Mouse (Mus musculus): Measurements from ENCODE around the gene Defa2. TPM values are rescaled to one million over a fixed set of nuclear protein-coding genes. Genes with fewer than 3 reads are reported as not detected.
"Not testable (repeated sequence)": the region's sequence is repeated elsewhere in the genome, so short reads cannot be mapped to it uniquely, and the experiment has no call there.

Defa2 gene
- not detected in 2 replicates for polyA plus RNA-seq (2012; rRNA removed)

- not testable (repeated sequence) for H3K4me1 ChIP-seq (replicated peaks; ENCODE audit: control insufficient read depth, insufficient read depth, low read length); H3K27ac ChIP-seq (ENCODE audit: control insufficient read depth, insufficient read depth, low read length); H3K36me3 ChIP-seq (ENCODE audit: control insufficient read depth, insufficient read depth, low read length); H3K27me3 ChIP-seq (ENCODE audit: control insufficient read depth, insufficient read depth, low read length); DNase-seq; H3K4me3 ChIP-seq (ENCODE audit: control insufficient read depth, insufficient read depth, low read length)
- WGBS, result 20% methylated on average over 1 of the region's 2 CpGs
Observed at GRCm38 (mm10) chr8:21378215-21378614, at the start of gene Defa2. Defa2 (plus strand) TSS chr8:21378515.

DNA sequence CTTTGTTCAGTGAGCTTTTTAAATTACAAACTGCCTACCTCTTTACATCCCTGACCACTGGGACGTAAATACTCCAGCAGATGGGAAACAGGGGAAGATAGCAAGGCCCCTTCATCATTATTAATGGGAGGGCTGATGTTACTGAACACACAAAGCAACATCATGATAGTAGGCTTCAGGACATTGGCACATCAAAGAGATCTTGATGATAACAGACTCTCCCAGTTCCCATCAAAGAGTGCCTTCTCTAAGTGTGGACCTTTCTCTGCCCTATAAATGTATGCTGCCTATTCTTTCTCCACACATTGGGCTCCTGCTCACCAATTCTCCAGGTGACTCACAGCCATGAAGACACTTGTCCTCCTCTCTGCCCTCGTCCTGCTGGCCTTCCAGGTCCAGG is 13.2 kb downstream of the Defa2 start, which contains the start of gene Defa33:
Gene Defa33, plus strand, starts transcription at position 301 of the 400 bp plus-strand sequence.
- H3K4me1 ChIP-seq (replicated peaks; ENCODE audit: control insufficient read depth, insufficient read depth, low read length); H3K4me3 ChIP-seq (ENCODE audit: control insufficient read depth, insufficient read depth, low read length); DNase-seq; H3K27me3 ChIP-seq (ENCODE audit: control insufficient read depth, insufficient read depth, low read length); H3K36me3 ChIP-seq (ENCODE audit: control insufficient read depth, insufficient read depth, low read length); H3K27ac ChIP-seq (ENCODE audit: control insufficient read depth, insufficient read depth, low read length): not testable (repeated sequence)
- WGBS, result no CpG with 5 or more reads among the region's 2 CpGs

DNA sequence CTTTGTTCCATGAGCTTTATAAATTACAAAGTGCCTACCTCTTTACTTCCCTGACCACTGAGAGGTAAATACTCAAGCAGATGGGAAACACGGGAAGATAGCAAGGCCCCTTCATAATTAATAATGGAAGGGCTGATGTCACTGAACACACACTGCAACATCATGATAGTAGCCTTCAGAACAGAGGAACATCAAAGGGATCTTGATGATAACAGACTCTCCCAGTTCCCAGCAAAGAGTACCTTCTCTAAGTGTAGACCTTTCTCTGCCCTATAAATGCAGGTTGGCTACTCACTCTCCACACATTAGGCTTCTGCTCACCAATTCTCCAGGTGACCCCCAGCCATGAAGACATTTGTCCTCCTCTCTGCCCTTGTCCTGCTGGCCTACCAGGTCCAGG is 48.8 kb downstream of the Defa2 start, which contains the start of gene Defa36:
Gene Defa36, plus strand, starts transcription at position 301 of the 400 bp plus-strand sequence.
- not testable (repeated sequence) for H3K36me3 ChIP-seq (ENCODE audit: control insufficient read depth, insufficient read depth, low read length); H3K27ac ChIP-seq (ENCODE audit: control insufficient read depth, insufficient read depth, low read length); H3K27me3 ChIP-seq (ENCODE audit: control insufficient read depth, insufficient read depth, low read length); H3K4me1 ChIP-seq (replicated peaks; ENCODE audit: control insufficient read depth, insufficient read depth, low read length); H3K4me3 ChIP-seq (ENCODE audit: control insufficient read depth, insufficient read depth, low read length); DNase-seq
- WGBS, result no CpG with 5 or more reads among the region's 1 CpGs

Other genes starting within 250 kb of the Defa2 start
- not detected in 2 replicates for gene Defa30, start 243.9 kb upstream of the Defa2 start, polyA plus RNA-seq (2012; rRNA removed)
- gene Defa22, start 216.2 kb upstream of the Defa2 start, polyA plus RNA-seq (2012; rRNA removed), result 0.39 TPM in 1 of 2 replicates, not detected in the other
- not detected in 2 replicates for gene Defa31, start 186.9 kb upstream of the Defa2 start, polyA plus RNA-seq (2012; rRNA removed)
- gene Gm15293, start 177.0 kb upstream of the Defa2 start, polyA plus RNA-seq (2012; rRNA removed), result not detected in 2 replicates
- gene Gm15292, start 128.8 kb upstream of the Defa2 start, polyA plus RNA-seq (2012; rRNA removed), result not detected in 2 replicates
- not detected in 2 replicates for gene Defa27, start 63.0 kb upstream of the Defa2 start, polyA plus RNA-seq (2012; rRNA removed)
- gene Defa29, start 51.5 kb upstream of the Defa2 start, polyA plus RNA-seq (2012; rRNA removed), result 0.62 TPM in 1 of 2 replicates, not detected in the other
- not detected in 2 replicates for gene Defa33, start 13.3 kb downstream of the Defa2 start, polyA plus RNA-seq (2012; rRNA removed)
- not detected in 2 replicates for gene Defa36, start 48.9 kb downstream of the Defa2 start, polyA plus RNA-seq (2012; rRNA removed)
- 0.39 TPM in 1 of 2 replicates, not detected in the other for gene Gm7849, start 78.0 kb downstream of the Defa2 start, polyA plus RNA-seq (2012; rRNA removed)
- not detected in 2 replicates for gene Defa20, start 130.7 kb downstream of the Defa2 start, polyA plus RNA-seq (2012; rRNA removed)
- gene Defa32, start 150.5 kb downstream of the Defa2 start, polyA plus RNA-seq (2012; rRNA removed), result not detected in 2 replicates
- gene Defa37, start 186.9 kb downstream of the Defa2 start, polyA plus RNA-seq (2012; rRNA removed), result not detected in 2 replicates
- not detected in 2 replicates for gene Defa28, start 204.5 kb downstream of the Defa2 start, polyA plus RNA-seq (2012; rRNA removed)
- not detected in 2 replicates for gene Gm7861, start 216.0 kb downstream of the Defa2 start, polyA plus RNA-seq (2012; rRNA removed)
- gene Defa26, start 239.7 kb downstream of the Defa2 start, polyA plus RNA-seq (2012; rRNA removed), result not detected in 2 replicates

All from thymus, adult 2 months (tissue).